Mouse (Mus musculus): ENCODE measurements at regions not wholly inside any gene's neighbourhood (a gene's known extent, or its start where the extent isn't known, plus 50 kb on each side); places are given as distances from the start of the nearest gene placed in this dataset.

GRCm38 (mm10) chr12:45745697-45746096 lies 671.2 kb upstream of the Stxbp6 start:
- no peak for DNase-seq
- TF ChIP-seq POLR2A (IDR thresholded peaks at IDR 0.05; ENCODE audit: low read depth, low read length) (no peak), CTCF (conservative IDR thresholded peaks at IDR 0.05; ENCODE audit: insufficient read depth, insufficient read length, low read depth, low read length) (no peak)
- Histone ChIP-seq H3K27ac (ENCODE audit: insufficient read depth, low read depth, low read length) (no peak overlapping the region), H3K4me1 (ENCODE audit: control insufficient read depth, insufficient read depth, low read length) (no peaks in the 10 kb centered on the region), H3K27me3 (replicated peaks; ENCODE audit: control insufficient read depth, insufficient read depth, low read length) (no peaks in the 10 kb centered on the region), H3K4me3 (ENCODE audit: insufficient read depth, low read depth, low read length) (no peak overlapping the region), H3K36me3 (ENCODE audit: control insufficient read depth, insufficient read depth, low read length) (no peaks in the 10 kb centered on the region)
- 19% methylated on average over 2 of the region's 2 CpGs for WGBS

- Histone ChIP-seq H3K4me1 (ENCODE audit: control insufficient read depth, insufficient read depth, low read length) (no peaks in the 10 kb centered on the region), H3K4me3 (ENCODE audit: insufficient read depth, low read depth, low read length) (no peak overlapping the region), H3K27me3 (replicated peaks; ENCODE audit: control insufficient read depth, insufficient read depth, low read length) (no peaks in the 10 kb centered on the region), H3K36me3 (ENCODE audit: control insufficient read depth, insufficient read depth, low read length) (no peaks in the 10 kb centered on the region), H3K27ac (ENCODE audit: insufficient read depth, low read depth, low read length) (no peak overlapping the region)
- 79% methylated on average over 2 of the region's 2 CpGs for WGBS
- TF ChIP-seq POLR2A (IDR thresholded peaks at IDR 0.05; ENCODE audit: low read depth, low read length) (no peak), CTCF (conservative IDR thresholded peaks at IDR 0.05; ENCODE audit: insufficient read depth, insufficient read length, low read depth, low read length) (no peak)
- DNase-seq = no peak
Measured at GRCm38 (mm10) chr12:45744619-45745018, 670.1 kb upstream of the Stxbp6 start.

GRCm38 (mm10) chr12:45733661-45734060 lies 659.2 kb upstream of the Stxbp6 start:
- no peaks in the 10 kb centered on the region for H3K4me1 ChIP-seq (ENCODE audit: control insufficient read depth, insufficient read depth, low read length)
- no peak overlapping the region for H3K4me3 ChIP-seq (ENCODE audit: insufficient read depth, low read depth, low read length)
- no peak overlapping the region for H3K27ac ChIP-seq (ENCODE audit: insufficient read depth, low read depth, low read length)
- TF ChIP-seq CTCF (conservative IDR thresholded peaks at IDR 0.05; ENCODE audit: insufficient read depth, insufficient read length, low read depth, low read length) (no peak), POLR2A (IDR thresholded peaks at IDR 0.05; ENCODE audit: low read depth, low read length) (no peak)
- peak; percentile 23 for DNase-seq
- H3K27me3 ChIP-seq (replicated peaks; ENCODE audit: control insufficient read depth, insufficient read depth, low read length) = no peaks in the 10 kb centered on the region
- no peaks in the 10 kb centered on the region for H3K36me3 ChIP-seq (ENCODE audit: control insufficient read depth, insufficient read depth, low read length)
- 18% methylated on average over 4 of the region's 4 CpGs for WGBS

GRCm38 (mm10) chr12:45724565-45725370 lies 650.3 kb upstream of the Stxbp6 start:
- no peaks in the 10 kb centered on the region for H3K36me3 ChIP-seq (ENCODE audit: control insufficient read depth, insufficient read depth, low read length)
- 52% methylated on average over 5 of the region's 5 CpGs for WGBS
- H3K4me1 ChIP-seq (ENCODE audit: control insufficient read depth, insufficient read depth, low read length) = no peaks in the 10 kb centered on the region
- no peak overlapping the region for H3K4me3 ChIP-seq (ENCODE audit: insufficient read depth, low read depth, low read length)
- DNase-seq = no peak
- TF ChIP-seq POLR2A (IDR thresholded peaks at IDR 0.05; ENCODE audit: low read depth, low read length) (no peak), CTCF (conservative IDR thresholded peaks at IDR 0.05; ENCODE audit: insufficient read depth, insufficient read length, low read depth, low read length) (no peak)
- H3K27ac ChIP-seq (ENCODE audit: insufficient read depth, low read depth, low read length) = no peak overlapping the region
- H3K27me3 ChIP-seq (replicated peaks; ENCODE audit: control insufficient read depth, insufficient read depth, low read length) = no peaks in the 10 kb centered on the region

- H3K36me3 ChIP-seq (ENCODE audit: control insufficient read depth, insufficient read depth, low read length) = no peaks in the 10 kb centered on the region
- no peak overlapping the region for H3K27ac ChIP-seq (ENCODE audit: insufficient read depth, low read depth, low read length)
- no peak overlapping the region for H3K4me3 ChIP-seq (ENCODE audit: insufficient read depth, low read depth, low read length)
- no peaks in the 10 kb centered on the region for H3K27me3 ChIP-seq (replicated peaks; ENCODE audit: control insufficient read depth, insufficient read depth, low read length)
- no peak for DNase-seq
- TF ChIP-seq CTCF (conservative IDR thresholded peaks at IDR 0.05; ENCODE audit: insufficient read depth, insufficient read length, low read depth, low read length) (no peak), POLR2A (IDR thresholded peaks at IDR 0.05; ENCODE audit: low read depth, low read length) (no peak)
- no peaks in the 10 kb centered on the region for H3K4me1 ChIP-seq (ENCODE audit: control insufficient read depth, insufficient read depth, low read length)
Measured at GRCm38 (mm10) chr12:45711351-45711750, 636.8 kb upstream of the Stxbp6 start.

GRCm38 (mm10) chr12:45710766-45711165 lies 636.3 kb upstream of the Stxbp6 start:
- TF ChIP-seq POLR2A (IDR thresholded peaks at IDR 0.05; ENCODE audit: low read depth, low read length) (no peak), CTCF (conservative IDR thresholded peaks at IDR 0.05; ENCODE audit: insufficient read depth, insufficient read length, low read depth, low read length) (no peak)
- no peak overlapping the region for H3K4me3 ChIP-seq (ENCODE audit: insufficient read depth, low read depth, low read length)
- no peak for DNase-seq
- H3K27ac ChIP-seq (ENCODE audit: insufficient read depth, low read depth, low read length) = no peak overlapping the region
- WGBS = 54% methylated on average over 1 of the region's 1 CpGs
- no peaks in the 10 kb centered on the region for H3K4me1 ChIP-seq (ENCODE audit: control insufficient read depth, insufficient read depth, low read length)
- H3K27me3 ChIP-seq (replicated peaks; ENCODE audit: control insufficient read depth, insufficient read depth, low read length) = no peaks in the 10 kb centered on the region
- H3K36me3 ChIP-seq (ENCODE audit: control insufficient read depth, insufficient read depth, low read length) = no peaks in the 10 kb centered on the region

GRCm38 (mm10) chr12:45689291-45689690 lies 614.8 kb upstream of the Stxbp6 start:
- peak; percentile 19 for DNase-seq
- TF ChIP-seq POLR2A (IDR thresholded peaks at IDR 0.05; ENCODE audit: low read depth, low read length) (no peak), CTCF (conservative IDR thresholded peaks at IDR 0.05; ENCODE audit: insufficient read depth, insufficient read length, low read depth, low read length) (no peak)
- H3K27me3 ChIP-seq (replicated peaks; ENCODE audit: control insufficient read depth, insufficient read depth, low read length) = no peaks in the 10 kb centered on the region
- 83% methylated on average over 1 of the region's 1 CpGs for WGBS
- no peaks in the 10 kb centered on the region for H3K36me3 ChIP-seq (ENCODE audit: control insufficient read depth, insufficient read depth, low read length)
- no peak overlapping the region for H3K27ac ChIP-seq (ENCODE audit: insufficient read depth, low read depth, low read length)
- no peaks in the 10 kb centered on the region for H3K4me1 ChIP-seq (ENCODE audit: control insufficient read depth, insufficient read depth, low read length)
- H3K4me3 ChIP-seq (ENCODE audit: insufficient read depth, low read depth, low read length) = no peak overlapping the region
